Mouse (Mus musculus) left cerebral cortex, postnatal 36 days (tissue): ENCODE data around the gene Olfr385. TPM values are rescaled to one million over a fixed set of nuclear protein-coding genes. Genes with fewer than 3 reads are reported as not detected.
"Not testable (repeated sequence)": the region's sequence is repeated elsewhere in the genome, so short reads cannot be mapped to it uniquely, and the experiment has no call there.

Source experiments
- DNase-seq, 2 experiments: peaks; one replicate each; pipeline ENCODE4 v3.0.0; 2021 to 2022; ENCODE audit warnings: low spot score in 2 of 2, mixed read lengths in 1 of 2
- intact Hi-C: fragments of 180-260 bp; cut with DNase I; formaldehyde crosslinking; loops from one replicate; pipeline ENCODE4 v1.15.1; 2025
- total RNA-seq, 2 experiments: library from RNA; stranded (reverse); gene quantifications; 2 replicates each; pipeline ENCODE4 v1.2.3; 2021

Gene Olfr385
- not detected for total RNA-seq

DNA sequence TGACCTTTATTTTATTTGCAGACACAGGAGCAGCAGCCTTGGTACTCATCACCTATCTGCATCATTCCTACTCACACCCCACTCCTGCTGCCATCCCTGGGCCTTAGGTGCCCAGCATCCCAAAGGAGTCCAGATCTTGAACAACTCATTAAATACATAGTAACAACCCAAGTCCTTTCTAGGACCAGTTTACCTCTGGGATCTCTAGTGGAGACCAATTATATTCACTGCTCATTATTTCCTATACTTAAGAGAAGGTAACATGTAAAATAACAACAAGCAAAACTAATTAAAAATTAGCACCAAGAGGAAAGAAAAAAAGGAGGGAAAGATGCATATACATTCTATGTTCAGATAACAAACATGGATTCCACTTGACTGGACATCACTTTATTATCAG, at the start of gene Olfr385:
Olfr385 (minus strand) TSS at position 101 of the 400 bp plus-strand sequence.
- no peak for DNase-seq
- intact Hi-C loops, result no loop called here

DNA sequence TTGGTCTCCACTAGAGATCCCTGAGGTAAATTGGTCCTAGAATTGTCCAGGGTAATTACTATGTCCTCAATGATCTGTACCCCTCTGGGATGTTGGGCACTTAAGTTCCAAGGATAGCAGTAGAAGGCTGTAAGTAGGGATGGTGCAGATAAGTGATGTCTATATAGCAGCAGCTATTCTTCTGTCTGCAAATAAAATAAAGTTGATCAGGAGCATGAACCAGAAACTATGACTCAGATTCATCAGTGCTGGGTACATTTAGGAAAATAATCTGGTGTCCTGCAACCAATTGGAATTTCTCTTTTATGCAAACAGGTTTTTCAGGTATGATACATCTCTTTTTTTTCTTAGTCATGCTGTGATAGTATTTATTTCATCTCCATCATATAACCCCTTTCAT, 5.5 kb upstream of the Olfr385 start, which contains the start of gene Olfr384:
Olfr384 (plus strand) TSS at position 301 of the 400 bp plus-strand sequence.
- DNase-seq, result no peak
- intact Hi-C loops, result no loop called here

GRCm38 (mm10) chr11:73583188-73583587, 9.6 kb downstream of the Olfr385 start:
- DNase-seq, intact Hi-C loops: not testable (repeated sequence)

DNA sequence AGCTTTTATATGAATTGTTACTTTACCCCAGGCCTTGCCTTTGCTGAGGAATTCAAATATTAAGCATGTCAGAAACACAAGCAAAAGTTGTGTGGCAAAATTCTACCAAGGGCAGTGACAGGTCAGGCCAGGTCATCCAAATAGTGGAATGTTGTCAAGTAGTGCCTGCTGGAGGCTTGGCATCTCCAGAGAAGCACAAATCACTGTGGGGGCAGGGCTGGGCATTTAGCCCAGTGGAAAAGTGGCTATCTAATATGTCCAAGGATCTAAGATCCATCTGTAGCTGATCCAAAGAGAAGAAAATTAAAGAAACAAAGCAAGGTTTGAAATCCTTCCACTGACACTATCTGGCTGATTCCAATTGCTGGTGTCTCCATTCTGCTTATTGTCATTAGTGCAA, 12.9 kb downstream of the Olfr385 start:
- intact Hi-C loops, result no loop called here
- no peak for DNase-seq

Other genes with a start within 250 kb of the Olfr385 start
- gene Olfr20, start 242.2 kb downstream of the Olfr385 start, total RNA-seq, result not detected
- not detected for gene Olfr376, start 221.8 kb downstream of the Olfr385 start, total RNA-seq
- not detected for gene Olfr1, start 193.4 kb downstream of the Olfr385 start, total RNA-seq
- gene Olfr378, start 164.5 kb downstream of the Olfr385 start, total RNA-seq, result not detected
- gene Olfr380, start 135.5 kb downstream of the Olfr385 start, total RNA-seq, result not detected
- not detected for gene Olfr381, start 101.4 kb downstream of the Olfr385 start, total RNA-seq
- not detected for gene Olfr382, start 75.8 kb downstream of the Olfr385 start, total RNA-seq
- gene Olfr384, start 5.6 kb upstream of the Olfr385 start, total RNA-seq, result not detected
- not detected for gene Zfp735, start 95.8 kb upstream of the Olfr385 start, total RNA-seq
- not detected for gene Olfr389, start 187.7 kb upstream of the Olfr385 start, total RNA-seq
- not detected for gene Olfr390, start 190.0 kb upstream of the Olfr385 start, total RNA-seq
- gene Olfr391-ps, start 210.0 kb upstream of the Olfr385 start, total RNA-seq, result not detected
- gene Olfr392, start 224.0 kb upstream of the Olfr385 start, total RNA-seq, result not detected